Mouse (Mus musculus): ENCODE results near the gene Ttc28.
A peak's percentile ranks its signal among the peaks of the same experiment; 100 is the strongest.

The Ttc28 gene

GRCm38 (mm10) chr5:111138927-111139565 is 259.4 kb downstream of the Ttc28 start:
- DNase-seq, result no peak

DNA sequence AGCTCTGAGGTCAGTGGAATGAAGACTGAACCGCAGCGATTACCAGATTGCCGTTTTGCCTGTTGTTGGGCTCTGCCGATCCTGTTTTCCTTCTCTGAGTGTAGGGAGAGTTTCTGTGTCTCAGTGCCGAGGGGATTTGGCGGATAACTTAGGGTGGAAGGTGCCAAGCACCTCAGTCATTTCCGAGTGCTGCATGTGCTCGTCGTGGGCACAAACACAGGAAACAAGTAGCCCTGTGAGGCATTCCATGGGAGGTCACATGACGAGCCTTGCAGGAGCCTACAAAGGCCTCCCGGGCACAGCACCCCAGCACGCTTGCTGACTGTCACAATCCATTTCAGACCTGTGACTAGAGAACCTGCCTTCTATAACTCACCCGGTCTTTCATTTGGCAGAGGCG is 260.0 kb downstream of the Ttc28 start:
- no peak for DNase-seq

DNA sequence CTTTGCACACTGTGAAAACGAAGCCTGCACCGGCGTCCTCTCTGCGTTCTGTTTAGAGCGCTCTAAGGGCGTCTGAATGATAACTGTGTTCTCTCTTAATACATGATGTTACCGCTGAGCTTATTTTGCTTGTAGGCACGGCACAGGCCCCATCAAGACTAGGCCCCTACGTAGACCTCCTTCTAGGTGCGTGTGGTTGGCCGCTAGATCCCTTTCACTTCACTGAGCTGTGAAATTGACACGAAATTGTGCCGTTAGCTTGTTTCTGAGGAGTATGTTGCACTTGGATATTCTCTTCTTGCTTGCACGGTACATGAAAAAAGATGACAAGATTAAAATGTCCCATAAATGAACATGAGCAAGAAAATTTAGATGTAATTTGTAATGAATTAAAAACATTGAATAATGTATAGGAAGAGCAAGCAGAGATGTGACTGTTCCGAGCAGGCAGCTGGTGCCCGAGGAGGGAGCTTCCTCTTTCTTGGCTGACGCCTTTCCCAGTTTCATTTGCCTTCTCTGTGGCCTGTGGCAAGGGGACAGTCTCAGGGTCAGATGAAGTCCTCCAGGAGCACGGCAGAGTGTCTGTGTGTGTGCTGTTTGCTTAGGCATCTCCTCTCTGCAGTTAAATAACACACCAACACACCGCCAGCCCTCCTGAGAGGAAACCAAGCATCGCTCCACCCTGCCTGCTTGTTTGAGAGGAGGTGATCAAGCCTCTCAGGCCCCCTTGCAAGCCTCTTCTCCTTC is 261.7 kb downstream of the Ttc28 start:
- DNase-seq, result no peak

GRCm38 (mm10) chr5:111142837-111143236 is 263.2 kb downstream of the Ttc28 start:
- DNase-seq, result no peak

GRCm38 (mm10) chr5:111144411-111144810 is 264.8 kb downstream of the Ttc28 start:
- DNase-seq, result no peak

- DNase-seq, result no peak
These were observed 271.0 kb downstream of the Ttc28 start for GRCm38 (mm10) chr5:111150581-111150980.

DNA sequence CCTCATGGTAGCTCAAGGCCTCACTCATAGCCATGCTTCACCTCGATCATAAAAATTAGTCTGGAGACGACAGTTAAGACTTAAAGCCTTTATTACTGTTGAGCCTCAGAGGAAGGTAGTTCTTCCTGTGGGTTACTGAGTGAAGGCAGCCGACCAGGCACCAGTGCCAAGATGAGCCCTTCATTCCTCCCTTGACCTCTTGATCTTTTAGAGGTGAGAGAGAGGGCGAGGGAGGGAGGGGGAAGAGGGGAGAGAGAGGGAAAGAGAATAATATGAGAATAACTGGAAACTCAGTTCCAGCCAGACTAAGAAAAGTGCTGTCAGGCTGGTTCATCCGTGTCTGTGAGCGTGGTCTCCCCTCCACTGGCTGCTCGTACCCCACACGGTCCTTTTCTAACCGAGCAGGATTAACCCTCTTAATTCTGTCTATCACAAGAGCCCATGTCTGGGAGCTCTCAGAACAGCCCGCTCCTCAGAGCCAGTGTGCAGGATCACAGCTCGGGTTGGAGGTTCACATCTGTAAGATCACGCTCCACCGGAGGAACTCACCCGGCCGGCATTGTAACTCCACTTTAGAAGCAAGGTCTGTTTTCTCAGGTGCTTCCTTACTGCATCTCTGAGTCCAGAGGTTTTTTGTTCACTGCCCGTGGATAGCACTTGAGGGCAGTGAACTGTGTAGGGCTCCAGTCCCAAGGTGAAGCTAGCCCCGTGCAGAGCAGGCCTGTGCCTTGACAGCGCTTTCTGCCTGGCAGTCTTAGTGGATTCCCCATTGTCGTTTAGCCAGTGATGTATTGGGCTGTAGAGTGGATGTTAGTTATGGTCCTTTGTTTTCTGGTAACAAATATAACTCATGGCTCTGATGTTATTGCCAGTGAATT is 272.5 kb downstream of the Ttc28 start:
- no peak for DNase-seq

- no peak for DNase-seq
These were observed 275.0 kb downstream of the Ttc28 start for GRCm38 (mm10) chr5:111154586-111154985.

DNA sequence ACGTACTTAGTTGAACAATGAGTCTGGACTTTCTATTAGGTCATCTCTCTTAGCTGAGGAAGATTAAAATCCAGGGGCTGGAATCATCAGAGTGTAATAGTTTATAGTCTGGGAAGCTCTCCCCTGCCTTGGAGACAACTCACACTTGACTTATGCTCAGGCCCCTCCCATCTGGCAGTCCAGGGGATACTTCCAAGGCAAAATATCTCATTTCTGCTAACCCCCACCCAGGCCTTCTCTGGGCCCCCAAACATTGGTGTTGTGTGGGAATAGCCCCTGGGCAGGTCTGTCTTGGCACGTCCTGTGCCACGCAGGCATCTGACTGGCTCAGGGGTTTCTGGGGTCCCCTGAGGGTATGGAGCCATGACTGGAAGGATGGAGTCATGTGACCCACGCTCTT is 275.7 kb downstream of the Ttc28 start:
- DNase-seq, result no peak

- DNase-seq, result no peak
These were observed 276.3 kb downstream of the Ttc28 start for GRCm38 (mm10) chr5:111155928-111156327.

- no peak for DNase-seq
These were observed 278.7 kb downstream of the Ttc28 start for GRCm38 (mm10) chr5:111158266-111158665.

DNA sequence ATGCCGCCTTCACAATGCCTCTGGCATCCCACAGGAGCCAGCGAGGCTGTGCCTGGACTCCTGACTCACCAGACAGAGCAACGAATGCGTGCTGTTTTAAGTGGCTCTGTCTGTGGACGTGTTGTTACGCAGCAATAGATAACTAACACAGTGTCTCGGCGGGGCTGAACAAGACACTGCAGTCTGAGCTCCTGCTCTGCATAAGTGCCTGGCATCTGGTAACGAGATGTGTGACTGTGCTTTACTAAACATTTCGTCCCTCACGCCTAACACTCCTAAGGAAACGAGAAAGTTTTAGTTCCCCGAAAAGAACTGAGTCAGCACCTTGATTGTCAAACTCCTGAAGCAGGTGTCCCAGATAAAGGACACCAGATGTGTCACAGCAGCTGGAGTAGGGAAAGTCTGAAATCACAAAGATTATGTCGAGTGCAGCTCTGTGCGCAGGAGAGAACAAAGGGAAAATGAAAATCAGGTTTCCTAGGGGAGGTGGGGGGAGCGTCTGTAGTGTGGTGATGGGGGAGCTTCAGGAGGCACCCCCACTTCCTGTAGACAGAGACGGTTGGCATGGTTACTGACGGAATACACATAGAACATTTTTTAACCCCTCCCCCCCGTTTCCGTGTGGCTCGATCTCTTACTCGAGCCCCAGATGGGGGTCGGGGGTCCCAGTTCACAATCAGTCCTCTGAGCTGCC is 280.2 kb downstream of the Ttc28 start:
- peak; percentile 24 to 52 for DNase-seq

- DNase-seq, result no peak
These were observed 281.7 kb downstream of the Ttc28 start for GRCm38 (mm10) chr5:111161146-111161930.

DNA sequence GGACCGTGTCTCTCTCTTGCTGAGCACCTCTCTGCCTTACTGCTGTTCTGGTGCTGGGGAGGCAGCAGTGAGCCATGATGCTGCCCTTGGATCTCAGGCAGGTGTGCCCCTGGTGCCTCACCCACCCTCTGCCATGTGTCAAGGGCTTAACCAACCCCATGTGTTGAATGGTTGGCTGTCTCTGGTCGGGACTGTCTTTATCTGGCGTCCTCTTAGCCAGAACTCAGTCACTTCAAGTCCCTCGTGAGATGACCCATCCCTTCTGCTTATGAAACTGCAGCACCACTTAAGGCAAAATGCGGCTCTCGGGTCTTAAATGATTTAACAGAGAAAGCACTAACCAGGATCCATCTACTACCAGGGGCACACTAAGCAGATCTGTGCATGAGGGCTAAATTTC is 283.3 kb downstream of the Ttc28 start:
- no peak for DNase-seq

GRCm38 (mm10) chr5:111163377-111163776 is 283.8 kb downstream of the Ttc28 start:
- no peak for DNase-seq

DNA sequence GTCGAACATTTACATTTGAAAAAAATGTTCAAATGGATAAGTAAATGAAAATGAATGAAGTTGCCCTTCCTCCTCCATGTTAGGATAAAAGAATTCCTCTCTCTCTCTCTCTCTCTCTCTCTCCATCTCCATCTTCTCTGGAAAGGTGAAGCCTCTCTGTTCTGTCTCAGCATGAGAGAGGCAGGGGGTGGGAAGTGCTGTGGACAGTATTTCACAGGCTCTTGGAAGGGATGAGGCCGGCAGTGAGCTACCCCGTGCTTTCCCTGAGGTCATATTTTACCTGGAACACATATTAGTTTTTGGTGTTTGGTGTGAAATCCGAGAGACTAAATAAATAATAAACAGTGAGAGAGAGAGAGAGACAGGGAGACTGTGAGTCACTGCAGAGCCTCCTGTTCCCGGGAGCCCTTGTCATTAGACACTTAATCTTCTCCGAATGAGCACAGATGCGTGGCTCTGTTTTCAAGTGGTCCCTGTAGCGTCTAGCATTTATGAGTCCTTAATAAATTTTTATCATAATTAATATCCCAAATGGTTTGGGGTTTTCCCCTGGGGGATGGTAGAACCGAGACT is 284.8 kb downstream of the Ttc28 start:
- no peak for DNase-seq

GRCm38 (mm10) chr5:111170383-111170782 is 290.8 kb downstream of the Ttc28 start:
- no peak for DNase-seq

DNA sequence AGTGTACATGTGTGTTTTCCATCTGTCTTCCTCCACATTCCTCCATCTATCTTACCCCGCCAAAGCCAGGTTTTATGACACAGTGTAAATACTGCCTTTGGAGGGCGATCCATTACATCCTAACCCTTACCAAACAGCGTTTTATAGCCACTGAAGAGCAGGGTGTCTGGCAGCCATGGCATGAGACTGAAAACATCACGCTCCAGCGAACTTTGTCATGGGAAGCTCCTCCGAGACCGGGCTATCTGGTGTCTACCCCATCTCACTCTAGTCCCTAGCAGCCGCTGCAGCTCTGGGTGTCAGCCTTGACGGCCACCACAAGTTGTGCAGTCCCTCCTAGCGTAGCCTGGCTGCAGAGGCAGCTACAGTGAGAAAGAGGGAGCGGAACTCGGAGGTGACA is 295.8 kb downstream of the Ttc28 start:
- no peak for DNase-seq

DNA sequence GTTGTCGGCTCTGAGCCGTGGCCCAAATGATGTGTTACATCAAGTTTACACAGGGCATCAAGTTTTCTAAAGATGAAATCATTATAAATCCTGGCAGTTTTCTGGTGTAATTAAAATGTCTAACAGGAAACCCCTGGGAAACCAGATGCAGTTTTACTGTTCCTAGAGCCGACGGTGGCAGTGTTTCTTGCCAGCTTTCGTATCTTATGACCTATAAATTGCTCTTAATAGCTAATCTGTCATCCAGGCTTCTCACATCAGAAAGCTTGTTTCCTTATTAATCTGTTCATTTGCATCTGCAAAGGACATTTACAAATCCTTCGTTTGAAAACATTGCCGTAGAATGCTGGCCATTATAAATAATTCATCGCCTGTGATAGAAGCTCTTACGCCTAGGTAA is 296.2 kb downstream of the Ttc28 start:
- no peak for DNase-seq

GRCm38 (mm10) chr5:111176441-111176840 is 296.8 kb downstream of the Ttc28 start:
- peak; percentile 36 to 43 for DNase-seq

DNA sequence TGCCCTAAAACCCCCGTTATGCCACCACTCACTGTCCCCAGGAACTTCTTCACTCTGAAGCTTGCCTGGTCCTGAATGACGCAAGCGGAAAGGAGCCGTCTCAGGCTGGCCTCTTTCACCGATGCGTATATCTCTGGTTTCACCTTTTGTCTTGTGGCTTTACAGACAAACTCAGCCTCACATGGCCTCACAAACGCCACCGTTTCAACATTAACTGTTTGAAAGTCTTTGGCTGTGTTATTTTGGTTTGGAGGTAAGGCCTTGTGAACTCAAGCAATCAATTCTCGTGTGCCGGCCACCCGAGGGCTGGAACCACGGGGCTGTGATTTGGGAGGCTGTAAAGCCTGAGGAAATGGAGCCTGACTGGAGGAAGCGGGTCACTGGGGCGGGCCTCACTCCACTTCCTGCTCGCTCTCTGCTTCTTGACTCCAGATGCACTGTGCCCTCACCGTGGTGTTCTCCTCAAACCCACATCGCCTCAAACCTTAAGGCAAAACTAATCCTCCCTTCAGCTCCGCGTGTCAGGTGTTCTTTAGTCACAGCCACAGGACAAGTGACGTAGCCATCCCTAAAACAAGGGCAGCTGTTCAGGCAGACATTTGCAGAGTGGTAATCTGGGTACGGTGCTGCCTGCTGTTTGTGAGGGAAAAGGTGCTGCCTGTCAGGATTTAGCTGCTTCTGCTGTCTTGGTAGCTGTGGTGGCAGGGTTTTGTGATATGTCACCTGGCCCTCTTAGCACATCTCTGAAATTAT is 298.9 kb downstream of the Ttc28 start:
- DNase-seq, result peak; percentile 76 to 83

All from thymus, postnatal 36 days (tissue).